Mouse (Mus musculus): ENCODE results near the gene Dnajb4.
"Not testable (repeated sequence)": the region's sequence is repeated elsewhere in the genome, so short reads cannot be mapped to it uniquely, and the experiment has no call there.

The Dnajb4 gene

DNA sequence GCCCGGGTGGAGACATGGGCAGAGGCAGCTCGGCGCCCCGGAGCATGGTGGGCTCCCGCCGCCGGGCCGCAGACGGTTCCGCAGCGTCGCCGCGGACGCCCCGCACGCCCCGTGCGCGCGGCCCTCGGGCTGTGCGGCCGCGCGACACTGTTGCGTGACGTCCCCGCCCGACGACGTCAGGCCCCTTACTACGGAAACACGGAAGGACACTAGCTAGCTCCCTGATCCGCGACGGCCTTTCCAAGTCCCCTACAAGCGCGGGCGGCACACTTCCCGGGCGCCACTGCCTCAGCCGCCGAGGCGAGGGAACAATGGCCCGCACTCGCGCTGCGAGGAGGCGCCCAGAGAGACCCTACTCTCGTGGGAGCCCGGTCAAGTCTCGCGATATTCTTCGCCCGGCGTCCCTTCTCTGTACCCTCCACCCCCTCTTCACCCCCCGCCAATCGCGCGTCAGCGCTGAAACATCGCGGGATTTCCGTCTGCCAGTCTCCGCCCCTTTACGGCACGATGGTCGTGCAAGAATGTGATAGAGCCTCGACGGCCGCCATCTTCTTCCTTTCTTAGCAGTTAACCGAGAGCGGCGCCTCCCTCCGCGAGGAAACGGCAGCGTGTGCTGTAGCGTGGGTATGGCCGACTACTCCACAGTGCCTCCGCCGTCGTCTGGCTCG is at the start of gene Dnajb4, which contains the start of gene Fubp1:
Dnajb4 (minus strand) TSS at position 336 of the 668 bp plus-strand sequence.
Fubp1 (plus strand) TSS at position 456 of the 668 bp plus-strand sequence.
- DNase-seq (ENCODE audit: low spot score): peak; percentile 100

DNA sequence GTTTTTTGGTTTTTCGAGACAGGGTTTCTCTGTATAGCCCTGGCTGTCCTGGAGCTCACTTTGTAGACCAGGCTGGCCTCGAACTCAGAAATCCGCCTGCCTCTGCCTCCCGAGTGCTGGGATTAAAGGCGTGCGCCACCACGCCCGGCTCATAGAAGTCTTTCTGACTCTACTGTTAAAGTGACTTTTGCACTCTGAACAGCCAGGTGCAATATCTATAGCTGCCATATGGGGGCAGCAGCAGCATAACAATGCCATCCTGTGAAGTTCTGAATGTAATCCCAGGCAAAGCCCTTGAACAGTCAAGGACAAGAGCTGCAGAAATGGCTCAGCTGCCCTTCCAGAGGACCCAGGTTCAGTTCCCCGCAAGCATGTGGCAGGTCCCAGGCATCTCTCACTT is 49.3 kb upstream of the Dnajb4 start:
- not testable (repeated sequence) for DNase-seq (ENCODE audit: low spot score)

DNA sequence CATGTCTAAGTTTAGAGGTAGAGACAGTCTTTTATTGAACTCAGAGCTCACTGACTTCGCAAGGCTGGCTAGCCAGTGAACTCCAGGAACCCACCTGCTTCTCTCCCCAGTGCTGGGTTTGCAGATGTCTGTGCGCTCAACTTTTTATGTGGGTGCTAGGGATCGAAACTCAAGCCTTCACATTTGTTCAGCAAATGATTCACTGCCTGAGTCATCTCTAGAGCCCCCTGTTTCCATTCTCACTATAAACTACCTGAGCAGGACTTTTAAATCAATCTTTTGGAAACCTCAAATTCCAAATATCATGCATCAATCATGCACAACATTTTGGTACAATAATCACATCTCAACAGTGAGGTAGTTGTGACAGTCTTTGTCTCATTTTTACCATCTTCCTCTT is 47.4 kb upstream of the Dnajb4 start:
- no peak for DNase-seq (ENCODE audit: low spot score)

DNA sequence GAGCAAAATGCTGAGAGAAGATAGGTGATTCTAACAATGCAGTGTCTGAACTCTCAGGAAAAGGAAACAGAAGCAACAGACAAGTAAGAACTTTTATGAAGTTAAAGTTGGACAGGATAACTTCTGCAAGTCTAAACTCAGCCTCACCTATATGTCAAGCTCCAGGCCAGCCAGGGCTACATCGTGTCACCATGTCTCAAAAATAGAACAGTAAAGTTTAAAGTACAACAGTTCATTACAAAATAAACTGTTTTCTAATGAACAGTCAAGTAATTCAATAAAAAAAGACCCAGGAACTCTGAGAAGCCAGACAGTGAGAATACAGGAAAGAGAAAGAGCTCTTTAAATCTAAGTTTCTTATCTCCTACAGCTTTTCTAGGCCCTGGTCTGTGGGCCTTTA is 40.4 kb upstream of the Dnajb4 start:
- no peak for DNase-seq (ENCODE audit: low spot score)

DNA sequence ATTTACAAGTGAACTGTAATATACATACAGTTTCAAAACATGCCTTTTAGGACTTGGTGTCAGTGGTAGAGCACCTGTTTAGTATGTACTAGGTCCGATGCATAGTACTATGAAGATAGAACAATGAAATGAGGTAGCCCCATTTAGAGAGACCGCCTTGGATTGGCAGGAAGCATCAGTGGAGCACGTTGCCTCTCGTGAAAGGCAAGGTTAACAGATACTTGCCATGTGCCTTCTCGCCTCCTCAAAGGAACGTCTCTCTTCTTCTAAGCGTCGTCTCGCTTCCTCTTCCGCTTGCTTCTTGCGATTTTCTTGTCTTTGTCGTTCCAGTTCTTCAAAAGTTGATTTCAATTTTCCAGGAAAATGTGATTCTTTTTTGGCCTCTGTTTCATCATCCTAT is 37.6 kb upstream of the Dnajb4 start:
- DNase-seq (ENCODE audit: low spot score): no peak

DNA sequence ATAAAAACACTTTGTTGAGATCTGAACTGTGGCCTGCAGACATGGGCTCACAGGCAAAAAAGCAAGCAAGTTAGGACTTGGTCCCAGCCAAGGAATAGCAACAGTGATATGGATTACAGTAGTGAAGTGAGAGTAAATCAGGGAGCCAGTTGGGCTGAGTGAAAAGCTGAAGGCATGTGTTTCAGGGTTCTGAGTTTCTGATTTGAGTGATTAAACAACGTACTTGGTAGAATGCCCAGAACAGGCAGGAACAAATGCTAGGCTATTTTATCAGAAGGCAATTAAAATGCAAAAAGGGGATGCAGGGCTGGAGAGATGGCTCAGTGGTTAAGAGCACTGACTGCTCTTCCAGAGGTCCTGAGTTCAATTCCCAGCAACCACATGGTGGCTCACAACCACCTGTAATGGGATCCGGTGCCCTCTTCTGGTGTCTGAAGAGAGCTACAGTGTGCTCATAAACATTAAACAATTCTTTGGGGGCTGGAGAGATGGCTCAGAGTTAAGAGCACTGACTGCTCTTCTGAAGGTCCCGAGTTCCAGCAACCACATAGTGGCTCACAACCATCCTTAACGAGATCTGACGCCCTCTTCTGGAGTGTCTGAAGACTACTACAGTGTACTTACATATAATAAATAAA is 35.3 kb upstream of the Dnajb4 start:
- no peak for DNase-seq (ENCODE audit: low spot score)

DNA sequence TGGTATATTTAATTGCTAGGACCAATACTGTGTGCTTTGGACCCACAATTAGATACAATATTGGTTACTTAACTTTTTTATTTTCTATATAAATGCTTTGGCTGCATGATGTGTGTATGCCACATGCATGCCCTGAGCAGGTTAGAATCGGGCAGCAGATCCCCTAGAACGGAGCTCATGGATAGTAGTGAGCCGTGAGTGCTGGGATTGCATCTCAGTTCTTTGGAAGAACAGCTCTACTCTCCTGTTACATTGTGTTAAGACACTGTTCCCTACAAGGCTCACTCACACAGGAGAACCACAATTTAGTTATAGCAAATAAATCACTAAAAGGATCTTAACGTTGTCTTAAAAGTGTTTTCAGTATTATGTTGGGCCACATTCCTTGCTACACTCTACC is 33.2 kb upstream of the Dnajb4 start:
- no peak for DNase-seq (ENCODE audit: low spot score)

DNA sequence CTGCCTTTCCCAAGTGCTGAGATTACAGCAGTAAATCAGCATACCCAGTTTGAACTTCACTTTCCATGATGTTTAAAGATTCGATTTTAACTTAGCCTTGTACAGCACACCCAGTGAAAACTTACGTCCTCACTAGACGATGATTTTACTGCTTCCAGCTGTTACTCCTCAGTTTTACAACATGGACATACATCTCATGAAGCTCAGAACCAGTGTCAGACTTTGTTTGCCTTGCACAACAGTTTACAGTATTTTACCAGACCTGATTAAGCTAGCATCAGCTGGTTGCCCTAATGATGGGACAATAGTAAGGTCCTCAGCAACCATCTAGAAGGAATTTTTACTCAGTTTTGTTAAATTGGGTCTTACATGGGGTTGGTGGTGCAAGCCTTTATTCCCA is 31.0 kb upstream of the Dnajb4 start:
- no peak for DNase-seq (ENCODE audit: low spot score)

DNA sequence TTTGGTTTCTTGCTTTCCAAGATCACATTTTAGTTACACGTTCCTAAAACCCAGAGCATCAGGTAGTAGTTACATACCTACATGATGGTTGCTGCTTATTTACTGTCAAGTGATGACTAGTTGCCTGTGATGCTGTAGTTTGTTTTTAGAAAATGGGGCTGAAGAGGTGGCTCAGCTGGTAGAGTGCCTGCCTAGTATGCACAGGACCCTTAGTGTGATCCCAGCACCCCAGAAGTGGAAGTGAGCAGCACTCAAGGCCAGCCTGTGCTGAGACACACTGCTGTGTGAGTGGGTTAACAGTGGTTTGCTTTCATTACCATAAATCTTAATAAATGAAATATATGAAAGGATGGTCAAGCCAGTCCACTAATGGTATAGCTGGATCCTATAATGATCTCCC is 29.5 kb upstream of the Dnajb4 start:
- DNase-seq (ENCODE audit: low spot score): no peak

DNA sequence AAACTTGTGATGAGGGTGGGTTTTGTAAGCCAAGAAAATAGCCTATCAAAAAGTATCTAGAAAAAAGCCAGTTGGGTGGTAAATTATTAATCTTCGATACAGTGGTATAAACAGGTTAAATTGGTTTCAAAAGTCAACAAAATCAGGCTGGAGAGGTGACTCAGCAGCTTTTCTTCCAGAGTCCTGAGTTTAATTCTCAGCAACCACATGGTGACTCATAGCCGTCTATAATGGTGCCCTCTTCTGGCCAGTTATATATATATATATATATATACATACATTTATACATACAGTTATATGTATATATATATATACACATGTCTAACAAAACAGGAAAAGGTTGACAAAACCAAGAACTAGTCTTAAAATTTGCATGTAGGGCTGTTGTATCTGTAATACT is 28.7 kb upstream of the Dnajb4 start:
- no peak for DNase-seq (ENCODE audit: low spot score)

DNA sequence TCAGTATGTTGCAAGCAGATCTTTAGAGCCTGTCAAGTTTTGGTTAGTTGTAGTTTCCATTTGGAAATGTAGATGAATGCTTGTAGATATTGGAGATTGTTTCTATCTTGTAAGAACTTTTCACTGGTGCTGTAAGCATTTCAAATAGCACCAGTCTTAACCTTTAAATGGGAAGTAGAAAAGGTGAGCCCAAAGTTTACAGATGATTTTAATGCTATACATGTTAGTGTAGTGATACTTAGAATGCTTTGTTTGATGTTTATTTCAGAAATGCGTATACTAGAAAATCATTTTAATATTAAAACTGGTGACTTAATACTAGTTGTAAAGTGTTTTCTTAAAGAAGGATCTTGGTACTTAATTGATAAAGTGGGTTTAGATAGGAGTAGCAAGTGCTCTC is 25.7 kb upstream of the Dnajb4 start:
- no peak for DNase-seq (ENCODE audit: low spot score)

DNA sequence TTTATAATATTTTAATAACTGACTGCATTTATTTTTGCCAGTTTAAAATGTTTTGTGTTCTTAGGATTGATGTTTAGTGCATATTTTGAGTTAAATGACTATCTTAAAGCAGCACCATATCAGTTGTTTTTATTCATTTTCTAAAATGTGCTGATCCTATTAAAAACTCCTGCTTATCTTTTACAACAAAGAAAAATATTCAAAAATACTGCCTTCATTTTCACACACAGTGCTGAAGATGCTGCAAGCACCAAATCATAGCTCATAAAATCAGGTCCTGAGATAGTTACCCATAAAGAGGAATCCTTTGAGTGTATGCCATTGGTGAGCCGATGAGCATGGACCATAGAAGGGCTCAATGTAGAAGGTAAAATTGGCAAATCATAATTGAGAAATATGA is 25.1 kb upstream of the Dnajb4 start:
- DNase-seq (ENCODE audit: low spot score): no peak

DNA sequence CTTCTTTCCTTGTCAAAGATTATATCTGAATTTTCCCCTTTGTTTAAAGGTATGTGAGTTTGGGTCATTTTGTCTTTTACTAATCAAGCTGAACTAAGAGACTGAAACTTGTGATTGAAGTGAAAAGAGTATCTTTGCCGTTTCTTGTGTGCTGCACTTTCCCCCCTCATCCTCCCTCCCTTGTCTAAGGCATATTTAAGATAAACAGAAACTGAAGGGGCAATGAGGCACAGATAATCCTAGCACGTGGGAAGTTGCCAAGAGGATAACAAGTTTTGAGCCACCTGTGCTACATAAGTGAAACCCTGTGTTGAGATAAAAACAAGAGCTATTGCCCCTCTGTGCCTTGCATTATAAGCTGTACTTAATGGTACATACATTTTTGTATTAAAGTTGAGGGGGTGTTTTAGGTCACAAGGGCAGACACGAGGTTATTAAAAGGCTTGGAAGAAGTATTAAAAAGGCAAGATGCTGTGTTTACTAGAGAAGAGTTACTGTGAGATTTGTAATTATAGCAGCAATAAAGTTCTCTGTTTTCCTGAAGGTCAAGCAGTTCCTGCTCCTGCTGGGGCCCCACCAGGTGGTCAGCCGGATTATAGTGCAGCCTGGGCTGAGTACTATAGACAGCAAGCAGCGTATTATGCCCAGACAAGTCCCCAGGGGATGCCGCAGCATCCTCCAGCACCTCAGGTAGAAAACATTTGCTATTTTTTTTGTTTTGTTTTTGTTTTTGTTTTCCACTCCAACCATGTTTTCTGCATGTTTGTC is 21.4 kb upstream of the Dnajb4 start:
- no peak for DNase-seq (ENCODE audit: low spot score)

DNA sequence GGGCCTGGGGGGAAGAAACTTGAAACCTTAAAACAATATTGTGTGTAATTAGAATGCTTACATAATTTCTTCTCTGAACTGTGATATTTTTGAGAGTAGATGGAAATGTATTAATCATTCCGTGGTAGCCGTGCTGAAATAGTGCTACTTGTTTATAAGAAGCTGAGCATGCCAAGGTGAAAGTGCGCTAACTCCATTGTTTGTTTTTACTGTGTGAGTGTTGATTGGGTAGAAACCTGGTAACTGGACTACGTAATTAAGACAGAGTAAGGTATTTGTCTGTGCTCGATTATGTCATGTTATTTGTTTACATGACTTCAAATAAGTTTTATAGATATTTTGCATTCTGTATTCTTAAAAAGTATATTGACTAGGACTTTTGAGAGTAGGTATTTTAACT is 19.2 kb upstream of the Dnajb4 start:
- DNase-seq (ENCODE audit: low spot score): no peak

DNA sequence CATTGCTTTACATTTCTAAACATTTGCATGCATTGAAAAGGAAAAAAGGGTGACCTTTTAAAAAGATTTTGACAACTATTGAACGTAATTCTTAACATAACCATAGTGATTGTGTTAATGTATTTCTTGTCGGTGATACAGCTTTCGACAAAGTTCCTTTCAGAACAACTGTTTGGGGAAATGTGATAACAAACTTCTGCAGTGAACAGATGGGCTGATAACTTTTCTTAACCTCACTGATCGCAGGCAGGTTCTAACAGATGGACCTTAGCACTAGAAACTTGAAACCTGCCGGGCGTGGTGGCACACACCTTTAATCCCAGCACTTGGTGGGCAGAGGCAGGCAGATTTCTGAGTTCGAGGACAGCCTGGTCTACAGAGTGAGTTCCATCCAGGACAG is 18.7 kb upstream of the Dnajb4 start:
- no peak for DNase-seq (ENCODE audit: low spot score)

DNA sequence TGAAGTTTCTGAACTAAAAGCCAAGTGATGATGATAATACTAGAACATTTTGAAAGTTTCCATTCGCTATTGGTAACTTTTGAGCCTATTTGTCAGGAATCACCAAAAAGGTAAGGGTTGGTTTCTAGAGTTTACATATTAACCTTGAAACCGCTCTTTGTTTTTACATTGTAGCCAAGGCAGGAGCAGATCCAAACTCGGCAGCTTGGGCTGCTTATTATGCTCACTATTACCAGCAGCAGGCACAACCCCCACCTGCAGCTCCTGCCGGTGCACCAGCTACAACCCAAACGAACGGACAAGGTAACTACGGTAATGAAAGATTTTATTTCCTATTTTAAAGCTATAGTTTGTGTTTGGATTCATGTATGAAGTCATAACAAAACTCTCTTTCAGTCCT is 15.8 kb upstream of the Dnajb4 start:
- no peak for DNase-seq (ENCODE audit: low spot score)

DNA sequence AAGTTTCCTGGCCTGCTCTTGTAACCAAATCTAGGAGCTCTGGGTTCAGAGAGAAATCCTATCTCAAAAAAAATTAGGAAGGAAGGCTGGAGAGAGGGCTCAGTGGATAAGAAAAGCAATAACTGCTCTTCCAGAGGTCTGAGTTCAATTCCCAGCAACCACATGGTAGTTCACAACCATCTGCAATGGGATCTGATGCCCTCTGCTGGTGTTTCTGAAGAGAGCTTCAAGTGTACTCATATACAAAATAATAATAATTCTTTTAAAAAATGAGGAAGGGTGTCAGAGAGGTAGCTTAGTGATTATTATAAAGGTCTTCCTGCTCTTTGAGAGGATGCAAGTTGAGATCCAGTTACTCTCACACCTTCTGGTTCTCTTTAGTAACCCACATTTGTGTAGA is 14.8 kb upstream of the Dnajb4 start:
- no peak for DNase-seq (ENCODE audit: low spot score)

DNA sequence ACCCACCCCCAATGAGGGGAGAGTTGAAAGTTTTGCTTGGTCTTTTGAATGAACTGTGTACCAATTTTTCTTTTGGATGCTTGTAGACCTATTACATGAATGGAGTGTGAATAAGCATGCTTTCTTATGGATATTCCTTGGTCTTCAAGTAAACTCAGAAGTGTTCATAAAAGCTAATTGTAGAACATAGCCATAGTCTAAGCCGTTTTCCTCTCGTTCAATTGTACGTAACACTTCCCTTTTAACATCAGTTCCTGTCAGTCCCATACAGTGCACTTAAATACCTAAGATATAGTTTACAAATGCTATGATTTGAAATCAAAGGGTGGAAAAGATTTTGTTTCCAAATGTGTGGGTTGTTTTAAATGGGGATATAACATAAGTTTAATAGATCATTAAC is 3.3 kb upstream of the Dnajb4 start:
- no peak for DNase-seq (ENCODE audit: low spot score)

DNA sequence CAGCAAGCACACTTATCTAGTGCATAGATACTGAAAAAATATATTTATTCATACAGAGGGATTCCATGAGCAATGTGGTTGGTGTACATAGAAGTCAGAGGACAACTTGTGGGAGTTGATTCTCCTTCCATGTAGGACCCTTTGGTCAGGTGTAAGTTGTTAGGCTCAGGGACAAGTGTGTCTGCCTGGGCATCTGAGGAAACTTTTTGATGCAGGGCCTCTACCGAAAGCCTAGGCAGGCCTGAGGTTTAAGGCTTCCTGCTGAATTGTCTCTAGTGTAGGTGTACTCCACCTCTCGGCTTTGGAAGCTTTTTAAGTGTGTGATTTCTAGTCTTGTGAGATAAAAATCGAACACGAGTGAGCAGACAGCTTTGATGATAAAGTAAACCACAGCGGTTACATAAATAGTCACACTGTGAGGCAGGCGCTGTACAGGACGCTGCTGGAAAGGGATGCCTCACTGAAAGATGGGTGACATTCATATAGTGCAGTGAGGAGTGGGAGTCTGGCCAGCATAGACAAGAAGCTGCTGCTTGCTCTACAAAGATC is 1.7 kb upstream of the Dnajb4 start:
- no peak for DNase-seq (ENCODE audit: low spot score)

DNA sequence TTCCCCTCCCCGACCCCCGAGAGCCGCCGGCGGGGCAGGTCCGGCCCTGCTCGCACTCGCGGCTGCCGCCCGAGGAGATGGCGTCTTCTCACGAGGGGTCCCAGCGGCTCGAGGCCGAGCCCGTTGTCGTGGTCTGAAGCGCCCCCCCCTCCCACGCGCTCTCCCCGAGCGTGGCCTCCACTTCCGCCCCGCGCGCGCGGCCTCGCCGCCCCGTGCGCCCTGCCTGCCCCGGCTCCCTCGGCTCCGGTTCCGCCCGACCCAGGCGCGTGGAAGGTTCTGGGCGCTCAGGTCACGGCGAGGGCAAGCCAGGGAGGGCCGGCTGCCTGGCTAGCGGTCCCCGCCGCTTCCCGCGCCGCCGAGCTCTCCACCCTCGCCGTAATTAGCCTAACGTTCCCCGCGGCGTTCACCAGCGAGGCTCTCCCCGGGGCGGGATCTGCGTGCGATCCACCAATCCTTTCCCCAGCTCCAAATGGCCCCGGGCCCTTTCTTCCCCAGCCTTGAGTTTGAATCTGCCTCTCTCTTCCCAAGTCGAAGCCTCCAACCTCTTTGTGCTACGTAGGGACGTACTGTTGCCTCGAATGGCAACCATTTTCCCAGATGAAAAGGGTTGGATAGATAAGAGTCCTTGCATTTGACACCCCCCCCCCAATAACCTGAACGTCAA is 758 bp upstream of the Dnajb4 start:
- DNase-seq (ENCODE audit: low spot score): peak; percentile 19

DNA sequence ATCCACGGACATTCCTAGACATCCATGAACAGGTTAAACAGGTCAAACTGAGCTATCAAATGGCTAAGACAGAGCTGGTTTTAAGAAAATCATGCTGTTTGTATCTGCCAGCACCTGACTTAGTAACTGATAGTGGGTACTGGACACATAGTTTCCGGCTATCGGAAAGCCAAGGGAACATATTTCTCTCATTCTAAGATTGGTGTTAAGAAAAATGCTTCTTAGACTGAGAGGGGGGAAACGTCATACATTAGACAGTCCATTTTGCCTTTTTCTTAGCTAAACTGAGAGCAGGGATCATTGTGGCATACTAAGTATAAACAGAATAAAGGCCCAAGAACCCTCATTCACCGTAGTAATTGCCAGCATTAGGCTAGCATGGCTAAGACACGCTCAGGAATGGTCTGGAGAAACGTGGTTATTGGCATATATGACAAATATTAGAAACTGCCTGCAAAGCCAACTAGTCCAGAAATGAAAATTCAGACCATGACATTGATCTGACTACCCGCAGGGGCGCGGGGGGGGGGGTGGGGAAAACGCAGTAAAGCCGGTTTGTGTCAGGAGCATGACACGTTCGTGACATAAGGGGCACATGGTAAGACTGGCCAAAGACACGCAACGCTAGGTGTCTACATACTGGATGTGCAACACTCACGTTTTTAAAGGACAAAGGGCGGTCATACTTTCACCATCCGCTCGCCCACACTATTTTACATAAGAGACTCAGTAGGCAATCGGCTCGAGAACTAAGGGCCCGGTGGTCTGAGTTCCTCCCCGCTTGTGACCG is 730 bp downstream of the Dnajb4 start:
- DNase-seq (ENCODE audit: low spot score): no peak
